Mouse (Mus musculus) retina, postnatal 1 day (tissue): ENCODE results near the gene Gm38392.
"Not testable (repeated sequence)": the region's sequence is repeated elsewhere in the genome, so short reads cannot be mapped to it uniquely, and the experiment has no call there.

Experiments used
- DNase-seq: peaks from one replicate; pipeline ENCODE4 v3.0.0-alpha.2; 2012

Gene Gm38392

DNA sequence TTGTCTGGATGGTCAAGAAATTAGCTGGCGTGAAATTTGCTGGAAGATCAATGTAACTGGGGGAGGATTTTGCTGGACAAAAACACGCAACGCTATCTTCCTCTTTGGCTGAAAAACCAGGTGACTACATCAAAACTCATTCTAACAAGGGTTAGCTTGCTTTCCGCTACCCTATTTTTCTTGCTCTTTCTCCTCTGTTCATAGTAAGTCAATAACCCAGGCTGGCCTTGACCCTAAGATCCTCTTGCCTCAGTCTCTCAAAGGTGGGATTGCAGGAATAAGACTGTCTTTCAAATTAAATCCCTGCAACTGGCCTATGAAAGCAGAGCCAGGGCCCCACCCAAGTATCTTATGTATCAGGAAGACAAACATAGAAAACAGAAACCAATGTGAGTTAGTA is at the start of gene Gm38392:
Gm38392 (minus strand) TSS at position 101 of the 400 bp plus-strand sequence.
- no peak for DNase-seq

DNA sequence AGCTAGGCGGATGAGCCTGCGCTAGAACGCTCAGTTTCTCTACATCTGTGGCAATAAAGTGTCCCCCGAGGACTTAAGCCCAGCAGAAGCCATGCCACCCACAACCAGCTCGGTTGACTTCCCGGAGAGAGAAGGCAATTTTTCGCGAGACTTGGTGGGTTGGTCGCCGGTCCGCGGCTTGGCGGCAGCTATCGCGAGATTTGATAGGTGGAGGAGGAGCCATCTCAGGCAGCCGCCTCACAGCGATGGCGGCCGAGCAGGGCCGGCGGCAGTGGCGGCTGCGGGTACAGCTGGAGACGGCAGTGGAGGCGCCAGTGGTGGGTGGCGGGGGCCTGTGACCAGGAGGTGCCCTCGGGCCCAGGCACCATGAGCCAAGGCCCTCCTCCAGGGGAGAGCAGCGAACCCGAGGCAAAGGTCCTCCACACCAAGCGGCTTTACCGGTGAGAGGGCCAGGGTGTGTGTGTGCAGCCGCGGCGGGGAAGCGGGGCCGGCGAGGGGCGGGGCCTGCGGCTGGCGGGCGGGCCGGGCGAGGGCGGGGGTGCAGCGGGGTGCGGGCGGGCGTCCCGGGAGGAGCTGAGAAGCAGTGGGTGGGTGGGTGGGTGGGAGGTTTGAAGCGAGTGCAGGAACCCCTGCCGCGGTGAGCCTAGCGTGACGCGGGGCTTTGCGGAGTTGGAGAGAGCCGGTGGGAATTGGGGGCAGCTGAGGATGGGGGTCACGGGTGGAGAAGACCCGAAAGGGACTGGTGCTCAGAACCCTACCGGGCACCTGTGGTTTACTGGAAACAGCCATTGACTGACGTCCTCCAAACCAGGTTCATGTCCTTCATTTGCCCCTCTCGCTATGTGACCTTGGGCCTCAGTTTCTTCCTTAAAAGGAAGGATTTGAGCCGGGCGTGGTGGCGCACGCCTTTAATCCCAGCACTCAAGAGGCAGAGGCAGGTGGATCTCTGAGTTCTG is 49.3 kb upstream of the Gm38392 start, which contains the start of the genes Tmem79 and Smg5:
Tmem79 (minus strand) TSS at position 91 of the 956 bp plus-strand sequence.
Smg5 (plus strand) TSS at position 203 of the 956 bp plus-strand sequence.
- DNase-seq, result peak; percentile 98

DNA sequence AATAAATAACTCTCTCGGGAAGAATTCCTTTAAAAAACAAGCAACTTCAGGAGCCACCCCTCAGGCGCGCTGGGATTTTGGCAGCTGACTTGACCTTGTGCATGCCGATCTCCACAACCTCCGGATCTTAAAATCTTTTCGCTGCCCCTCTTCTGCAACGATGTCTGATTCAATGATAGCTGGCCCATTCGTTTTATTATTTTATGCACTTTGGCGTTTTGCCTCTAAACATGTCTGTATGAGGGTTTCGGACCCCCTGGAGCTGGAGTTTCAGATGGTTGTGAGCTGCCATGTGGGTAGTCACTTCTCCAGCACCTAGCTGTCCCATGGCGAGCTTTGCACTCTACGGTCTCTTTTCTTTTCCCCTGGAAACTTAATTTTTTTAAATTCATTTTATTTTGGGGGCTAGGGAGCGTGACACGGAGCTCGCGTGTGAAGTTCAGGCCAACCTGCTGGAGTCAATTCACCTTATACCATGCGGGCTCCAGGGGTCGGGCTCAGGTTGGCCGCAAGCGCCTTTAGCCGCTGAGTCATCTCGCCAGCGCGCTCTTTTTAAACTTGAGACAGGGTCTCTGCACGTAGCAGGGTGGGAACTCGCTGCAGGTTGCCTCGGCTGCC is 48.5 kb upstream of the Gm38392 start:
- DNase-seq, result no peak

DNA sequence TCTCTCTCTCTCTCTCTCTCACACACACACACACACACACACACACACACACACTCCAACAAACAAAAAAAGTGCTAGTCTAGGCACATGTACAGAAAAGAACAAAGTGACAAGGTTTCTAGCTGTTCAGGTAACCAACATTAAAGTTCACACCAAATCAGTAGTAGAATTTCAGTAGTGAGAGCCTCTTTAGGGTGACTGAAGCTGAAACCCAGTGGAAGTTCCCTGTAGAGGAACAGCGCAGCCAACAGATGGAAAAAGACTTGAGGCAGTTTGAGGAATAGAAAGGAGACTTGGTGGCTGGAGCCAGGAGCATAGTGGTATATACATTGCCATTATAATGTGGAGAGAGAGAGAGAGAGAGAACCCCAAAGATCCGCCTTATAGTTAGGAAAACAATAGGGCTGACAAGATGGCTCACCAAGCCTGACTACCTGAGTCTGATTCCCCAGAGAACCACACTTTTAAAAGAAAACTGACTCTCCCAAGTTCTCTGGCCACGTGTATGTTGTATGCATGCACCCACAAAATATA is 48.0 kb upstream of the Gm38392 start:
- DNase-seq, result no peak

DNA sequence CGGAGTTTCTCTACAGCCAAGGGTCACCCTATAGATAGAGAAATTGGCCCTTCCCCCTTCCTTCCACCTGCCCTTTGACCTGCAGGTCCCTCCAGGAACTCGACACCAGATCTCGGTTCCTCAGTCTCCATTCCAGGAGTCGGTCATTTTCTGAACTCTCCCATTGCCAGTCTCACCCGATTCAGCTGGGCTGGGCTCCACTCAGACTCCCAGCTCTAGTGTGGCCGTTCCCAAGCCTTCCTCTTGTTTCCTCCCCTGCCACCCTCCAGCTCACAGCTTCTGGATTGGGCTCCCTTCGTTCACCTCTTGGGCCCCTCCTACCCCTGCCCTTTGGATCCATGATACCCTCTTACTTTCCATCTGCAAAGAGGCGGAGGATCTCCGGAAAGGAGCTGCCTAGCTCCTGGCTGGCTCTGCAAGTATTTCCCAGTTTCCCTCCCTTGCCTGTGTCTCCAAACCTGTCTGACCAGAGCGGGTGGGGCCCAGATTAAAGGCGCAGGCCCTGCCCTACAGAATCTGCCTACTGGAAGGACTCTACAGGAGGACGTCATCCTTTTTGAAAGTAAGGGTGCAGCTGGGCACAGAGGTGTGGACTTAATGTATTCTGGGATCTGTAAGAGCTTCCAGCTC is 47.1 kb upstream of the Gm38392 start:
- DNase-seq, result no peak

DNA sequence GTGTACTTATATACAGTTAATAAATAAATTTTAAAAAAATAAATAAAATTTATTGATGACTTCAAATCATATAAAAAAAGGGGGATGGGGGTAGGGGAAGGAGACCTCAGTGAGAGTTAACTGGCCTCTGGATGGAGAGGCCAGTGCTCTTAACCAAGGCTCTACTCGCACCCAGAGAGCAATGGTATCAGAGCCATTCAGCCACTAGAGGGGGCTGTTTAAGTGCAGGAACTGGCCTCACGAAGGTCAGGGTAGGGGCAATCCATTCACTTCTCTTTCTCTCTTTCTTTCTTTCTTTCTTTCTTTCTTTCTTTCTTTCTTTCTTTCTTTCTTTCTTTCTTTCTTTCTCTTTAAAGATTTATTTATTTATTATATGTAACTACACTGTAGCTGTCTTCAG is 44.3 kb upstream of the Gm38392 start:
- peak; percentile 68 for DNase-seq

DNA sequence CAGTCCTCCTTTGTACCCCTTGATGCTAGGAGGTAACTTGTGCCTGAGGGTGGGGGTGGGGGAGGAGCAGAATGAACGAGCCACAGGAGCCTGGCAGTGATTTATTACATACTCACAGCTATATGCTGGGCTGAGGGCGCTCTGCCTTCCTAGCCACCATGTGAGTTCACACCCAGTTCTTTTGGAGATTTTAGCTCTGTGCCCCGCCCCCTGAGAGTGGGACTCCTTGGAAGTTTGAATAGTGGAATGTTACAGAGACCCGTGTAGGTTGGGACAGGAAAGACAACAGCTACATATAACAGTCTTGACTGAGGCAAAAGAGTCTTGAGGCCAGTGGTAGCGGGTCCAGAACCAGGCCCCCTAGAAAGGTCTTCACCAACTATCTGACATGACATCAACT is 41.9 kb upstream of the Gm38392 start:
- DNase-seq, result no peak

DNA sequence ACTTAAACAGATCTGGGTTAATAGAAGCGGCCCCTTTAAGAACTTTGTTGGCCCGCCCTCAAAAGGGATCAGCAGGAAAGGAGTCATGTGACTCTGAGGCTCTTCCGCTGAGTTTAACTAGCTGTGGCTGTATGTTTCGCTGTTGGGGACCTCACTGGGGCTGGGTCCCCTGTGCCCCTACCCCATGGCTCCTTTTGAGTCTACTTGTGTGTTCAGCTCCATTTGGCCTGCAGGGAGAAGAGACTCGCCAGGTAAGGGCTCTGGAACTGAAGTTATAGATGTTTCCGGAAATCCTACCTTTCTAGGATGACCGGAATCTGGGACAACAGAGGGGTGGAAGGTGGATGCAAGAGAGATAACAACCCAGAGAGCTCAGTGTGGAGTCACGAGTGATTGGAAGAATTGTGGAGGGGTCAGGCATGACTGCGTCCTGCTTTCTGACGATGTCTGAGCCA is 38.0 kb upstream of the Gm38392 start, which contains the start of gene Glmp:
Glmp (plus strand) TSS at position 73 of the 455 bp plus-strand sequence.
- peak; percentile 85 for DNase-seq

DNA sequence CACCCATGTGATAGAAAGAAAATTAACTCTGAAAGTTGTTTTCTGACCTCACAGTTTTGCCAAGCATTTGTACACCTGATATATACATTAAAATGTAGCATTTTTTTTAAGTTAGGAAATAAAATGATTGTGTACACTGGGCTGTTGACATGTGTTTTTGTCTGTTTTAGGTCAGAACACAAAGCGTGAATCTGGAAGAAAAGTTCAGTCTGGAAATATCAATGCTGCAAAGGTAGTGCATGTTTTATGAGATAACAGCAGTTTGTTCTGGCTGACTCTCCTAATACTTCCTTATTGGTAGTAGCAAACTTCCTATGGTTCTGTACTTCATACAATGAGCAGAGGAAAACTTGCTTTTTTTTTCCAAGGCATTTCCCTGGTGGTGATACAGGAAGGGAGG is 12.2 kb upstream of the Gm38392 start:
- no peak for DNase-seq

DNA sequence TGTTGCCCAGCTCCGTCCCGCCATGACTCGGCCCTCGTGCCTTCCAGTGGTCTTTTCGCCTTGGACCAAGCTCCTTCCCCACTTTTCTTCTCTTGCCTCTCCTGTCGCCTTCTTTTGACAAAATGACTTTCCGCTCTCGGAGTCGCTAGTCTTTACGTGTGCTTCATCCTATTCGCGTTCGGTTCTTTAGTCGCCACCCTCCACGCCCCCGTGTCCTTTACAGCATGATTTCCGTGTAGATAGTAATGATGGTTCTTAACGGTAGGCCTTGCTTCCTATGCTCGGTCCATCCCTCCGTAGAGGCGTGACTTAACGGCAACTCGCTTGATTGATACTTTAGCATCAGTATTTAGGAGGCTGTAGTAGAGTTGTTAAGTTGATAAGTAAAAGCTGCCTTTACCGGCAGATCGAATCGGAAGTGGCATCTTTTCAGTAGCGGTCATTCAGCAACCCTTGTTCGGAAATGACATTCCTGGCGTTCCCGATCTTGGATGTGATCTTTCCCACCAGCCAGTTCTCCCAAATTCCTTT is 10.4 kb upstream of the Gm38392 start:
- DNase-seq, result no peak

DNA sequence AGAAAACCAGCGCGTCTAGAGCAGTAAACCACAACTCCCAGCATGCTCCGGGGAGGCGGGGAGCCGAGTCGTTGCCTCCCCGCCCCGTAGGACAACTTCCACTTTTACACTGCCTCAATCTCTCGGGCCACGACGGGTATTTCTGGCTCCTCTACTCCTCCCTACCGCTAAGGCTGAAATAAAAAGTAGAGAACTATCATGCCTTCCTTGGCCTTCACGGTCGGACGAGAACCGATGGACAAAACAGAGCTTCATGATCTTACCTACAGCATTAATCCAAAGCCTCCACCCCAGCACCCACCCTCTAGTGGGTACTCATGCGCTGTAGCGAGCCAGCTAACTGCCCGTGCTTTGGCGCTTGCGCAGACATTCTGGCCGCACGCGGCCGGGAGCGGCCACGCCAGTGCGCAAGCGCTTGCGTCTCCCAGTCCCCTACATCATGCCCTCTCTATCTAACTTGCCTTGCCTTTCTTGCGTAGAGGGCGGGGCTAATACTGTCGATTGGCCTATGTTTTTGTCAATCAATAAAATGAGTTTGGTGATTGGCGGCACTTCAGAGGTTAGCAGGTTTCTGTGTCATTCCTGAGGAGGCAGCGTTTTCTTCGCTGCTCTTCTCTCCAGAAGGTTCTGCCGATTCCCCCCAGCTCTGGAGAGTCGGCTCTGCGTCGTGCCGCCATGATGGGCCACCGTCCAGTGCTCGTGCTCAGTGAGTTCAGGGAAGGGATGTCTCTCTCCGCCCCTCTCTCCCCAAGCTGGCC is 9.7 kb upstream of the Gm38392 start, which contains the start of the genes Tsacc and Cct3:
Tsacc (minus strand) TSS at position 439 of the 758 bp plus-strand sequence.
Cct3 (plus strand) TSS at position 556 of the 758 bp plus-strand sequence.
- peak; percentile 100 for DNase-seq

DNA sequence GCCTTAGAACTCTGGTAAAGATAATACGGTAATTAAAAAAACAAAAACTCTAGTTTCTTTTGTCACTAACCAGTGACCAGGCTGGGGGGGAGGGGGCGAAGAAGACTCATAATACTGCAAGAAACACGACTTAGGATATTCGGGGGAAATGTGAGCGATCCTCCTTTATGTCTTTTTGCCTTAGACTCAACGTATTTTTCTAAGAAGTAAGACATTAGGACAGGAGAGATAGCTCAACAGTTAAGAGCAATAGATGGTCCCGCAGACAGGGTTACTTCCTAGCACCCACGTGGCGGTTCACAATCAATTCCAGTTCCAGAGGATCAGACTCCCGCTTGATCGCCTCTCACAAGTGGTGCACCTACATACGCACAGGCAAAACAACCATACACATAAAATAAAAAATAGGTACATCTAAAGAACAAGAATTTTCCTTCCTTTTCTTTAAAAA is 9.1 kb upstream of the Gm38392 start:
- DNase-seq, result no peak

DNA sequence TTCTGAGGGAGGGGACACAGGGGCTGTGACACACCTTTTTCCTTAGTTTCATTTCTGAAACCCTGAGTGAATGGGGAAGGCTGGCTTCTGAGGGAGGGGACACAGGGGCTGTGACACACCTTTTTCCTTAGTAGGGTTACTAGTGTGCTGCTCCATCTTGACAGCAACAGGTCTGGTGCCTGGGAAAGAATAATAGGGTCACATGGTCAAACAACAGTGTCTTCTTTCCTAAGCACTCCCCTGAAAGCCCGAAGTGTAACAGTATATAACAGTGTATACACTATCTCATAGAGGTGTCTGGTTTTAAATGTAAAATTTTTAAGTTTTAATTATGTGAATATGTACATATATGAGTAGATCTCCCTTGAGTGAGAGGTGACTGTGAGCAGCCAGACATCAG is 8.3 kb upstream of the Gm38392 start:
- DNase-seq, result not testable (repeated sequence)

DNA sequence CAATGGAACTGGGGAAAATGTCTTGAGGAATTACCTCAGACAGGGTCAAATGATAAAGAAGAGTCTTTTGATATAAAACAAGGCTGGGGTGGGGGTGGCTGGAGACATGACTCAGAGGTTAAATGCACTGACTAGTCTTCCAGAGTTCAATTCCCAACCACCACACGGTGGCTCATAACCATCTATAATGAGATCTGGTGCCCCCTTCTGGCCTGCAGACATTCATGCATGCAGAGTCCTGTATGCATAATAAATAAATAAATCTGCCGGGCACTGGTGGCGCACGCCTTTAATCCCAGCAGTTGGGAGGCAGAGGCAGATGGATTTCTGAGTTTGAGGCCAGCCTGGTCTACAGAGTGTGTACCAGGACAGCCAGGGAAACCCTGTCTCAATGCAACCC is 5.0 kb upstream of the Gm38392 start:
- peak; percentile 35 for DNase-seq

DNA sequence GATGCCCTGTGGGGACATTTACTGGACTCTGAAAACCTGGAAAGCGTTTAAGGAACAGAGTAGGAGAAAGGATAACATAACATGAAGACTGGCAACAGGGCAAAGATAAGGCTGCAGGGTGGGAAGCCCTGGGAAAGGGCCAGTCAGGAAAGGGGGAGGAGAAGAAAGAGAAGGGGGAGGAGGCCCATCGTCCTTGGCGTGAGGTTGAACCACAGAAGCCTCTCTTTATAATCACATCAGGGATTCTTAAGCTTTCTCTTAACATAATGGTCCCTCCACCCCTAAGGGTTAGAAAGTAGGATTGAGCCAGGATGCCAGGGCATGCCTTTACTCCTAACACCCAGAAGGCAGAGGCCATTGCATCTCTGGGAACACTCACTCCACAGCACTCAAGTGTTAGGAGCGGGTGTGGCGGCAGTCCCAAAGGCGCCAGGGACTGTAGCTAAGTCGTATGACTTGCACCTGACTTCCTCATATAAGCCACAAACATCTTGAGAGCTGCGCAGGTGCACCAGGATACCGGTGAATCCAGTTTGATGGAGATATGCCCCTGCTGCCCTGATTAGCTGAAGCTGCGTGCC is 1.2 kb upstream of the Gm38392 start:
- DNase-seq, result not testable (repeated sequence)

DNA sequence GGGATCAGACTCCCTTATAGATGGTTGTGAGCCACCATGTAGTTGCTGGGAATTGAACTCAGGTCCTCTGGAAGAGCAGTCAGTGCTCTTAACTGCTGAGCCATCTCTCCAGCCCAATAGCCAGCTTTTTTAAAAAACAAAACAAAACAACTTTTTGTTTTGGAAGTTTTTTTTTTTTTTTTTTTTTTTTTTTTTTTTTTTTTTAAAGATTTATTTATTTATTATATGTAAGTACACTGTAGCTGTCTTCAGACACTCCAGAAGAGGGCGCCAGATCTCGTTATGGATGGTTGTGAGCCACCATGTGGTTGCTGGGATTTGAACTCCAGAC is 1.5 kb downstream of the Gm38392 start:
- DNase-seq, result not testable (repeated sequence)

DNA sequence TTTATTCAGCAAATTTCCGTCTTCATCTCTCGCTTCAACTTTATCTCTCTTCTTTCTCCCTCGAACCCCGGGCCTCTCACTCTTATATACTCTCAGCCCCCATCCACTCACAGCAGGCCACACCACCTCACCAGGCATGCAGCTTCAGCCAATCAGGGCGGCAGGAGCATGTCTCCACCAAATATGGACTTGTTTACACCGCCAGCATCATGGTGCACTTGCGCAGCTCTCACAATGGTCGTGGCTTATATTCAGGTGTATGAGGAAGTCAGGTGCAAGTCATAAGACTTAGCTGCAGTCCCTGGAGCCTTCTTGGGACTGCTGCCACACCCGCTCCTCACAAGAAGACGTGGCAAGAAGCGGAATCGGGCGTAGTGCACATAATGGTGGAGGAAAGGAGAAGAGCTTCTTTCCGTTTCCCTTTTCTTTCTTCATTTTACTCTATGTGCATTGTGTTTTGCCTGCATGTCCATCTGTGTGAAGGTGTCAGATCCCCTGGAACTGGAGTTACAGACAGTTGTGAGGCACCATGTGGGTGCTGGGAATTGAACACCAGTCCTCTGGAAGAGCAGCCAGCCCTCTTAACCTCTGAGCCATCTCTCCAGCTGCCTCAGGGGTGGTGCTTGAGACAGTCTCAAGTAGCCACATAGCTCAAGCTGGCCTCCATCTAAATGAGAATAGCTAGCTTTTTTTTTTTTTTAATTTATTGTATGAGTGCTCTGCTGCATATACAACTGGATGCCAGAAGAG is 2.0 kb downstream of the Gm38392 start:
- not testable (repeated sequence) for DNase-seq

DNA sequence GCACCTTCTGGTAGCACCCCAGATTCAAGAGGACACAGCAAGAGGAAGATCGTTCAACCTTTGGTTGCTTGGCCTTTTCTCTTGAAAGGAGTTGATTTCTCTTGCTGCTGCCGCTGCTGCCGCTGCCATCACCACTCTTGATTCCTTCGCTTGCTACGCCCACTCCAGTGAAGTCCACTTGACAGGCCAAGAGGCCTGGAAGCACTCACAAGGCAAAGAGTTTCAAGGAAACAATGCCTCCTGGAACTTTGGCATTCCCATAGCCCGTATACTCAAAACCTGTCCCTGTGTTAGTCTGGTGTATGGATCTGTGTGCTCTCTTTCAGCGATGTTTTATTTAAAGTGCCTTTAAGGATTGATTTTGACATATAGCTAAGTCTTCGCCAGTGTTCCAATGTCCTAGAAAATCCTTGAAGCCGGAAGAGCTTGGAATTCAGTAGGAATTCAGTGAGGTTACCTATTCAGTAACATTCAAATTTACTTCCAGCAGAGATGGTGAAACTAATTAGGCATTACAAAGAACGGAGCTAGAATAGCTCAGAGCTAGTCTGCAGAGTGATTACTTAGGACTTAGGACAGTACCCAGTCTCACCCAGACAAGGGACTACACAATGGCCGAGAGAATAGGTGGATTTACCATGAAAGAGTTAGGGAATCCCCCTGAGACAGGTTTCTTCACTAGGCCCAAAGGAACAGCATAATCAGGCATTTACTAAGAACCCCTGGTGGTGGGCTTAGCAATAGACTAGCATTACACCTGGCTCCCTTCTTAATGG is 5.7 kb downstream of the Gm38392 start:
- not testable (repeated sequence) for DNase-seq

DNA sequence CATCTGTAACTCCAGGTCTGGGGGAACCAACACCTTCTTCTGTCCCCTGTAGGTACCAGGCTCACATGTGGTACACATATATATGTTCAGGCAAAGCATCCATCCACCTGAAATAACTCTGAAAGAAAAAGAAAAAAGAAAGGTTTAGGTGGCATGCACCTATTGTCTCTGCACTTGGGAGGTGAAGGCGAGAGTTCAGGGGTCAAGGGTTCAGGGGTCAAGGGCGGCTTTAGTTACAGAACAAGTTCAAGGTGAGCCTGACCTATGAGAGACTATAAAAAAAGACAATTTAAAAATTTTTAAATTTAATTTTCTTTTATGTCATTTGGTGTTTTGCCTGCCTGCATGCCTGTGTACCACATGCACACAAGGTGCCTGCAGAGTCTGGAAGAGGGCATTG is 7.0 kb downstream of the Gm38392 start:
- no peak for DNase-seq
